Mouse (Mus musculus): Measurements from ENCODE around the gene Cacnb4. TPM values are rescaled to one million over a fixed set of nuclear protein-coding genes. Genes with fewer than 3 reads are reported as not detected.
A peak's percentile ranks its signal among the peaks of the same experiment; 100 is the strongest.

Gene Cacnb4
- polyA plus RNA-seq, 1 experiment from 2014 or later, result 0.39 TPM

GRCm38 (mm10) chr2:52440420-52441015, 236.1 kb downstream of the Cacnb4 start:
- H3K4me3 ChIP-seq (ENCODE audit: low read length), result no peak overlapping the region
- ATAC-seq, result no peak
- 83% methylated on average over 4 of the region's 4 CpGs for WGBS

DNA sequence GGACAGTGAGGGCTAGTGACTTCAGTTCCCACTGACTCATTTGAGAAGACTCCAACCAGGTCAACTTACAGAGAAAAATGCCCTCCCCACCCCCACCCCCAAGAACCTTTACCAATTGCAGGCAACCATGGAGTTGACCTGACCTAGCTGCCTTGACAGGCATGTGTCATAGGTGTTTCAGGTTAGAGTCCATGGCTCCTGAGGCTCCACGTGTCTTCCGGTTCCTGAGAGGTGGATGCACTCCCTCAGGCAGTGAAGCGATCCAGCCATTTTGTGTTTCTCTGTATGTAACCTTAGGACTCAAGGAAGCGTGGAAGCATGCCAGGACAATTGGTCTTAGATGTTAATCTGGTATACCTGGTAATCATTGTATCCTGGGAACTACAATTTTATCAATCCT, 238.2 kb downstream of the Cacnb4 start:
- Histone ChIP-seq H3K9ac (ENCODE audit: low read depth, low read length) (no peak overlapping the region), H3K36me3 (ENCODE audit: control insufficient read depth, insufficient read depth, low read length) (no peaks in the 10 kb centered on the region), H3K4me3 (ENCODE audit: low read length) (no peak overlapping the region), H3K4me1 (ENCODE audit: control insufficient read depth, insufficient read depth, low read length) (peaks cover 4% of the 10 kb centered on the region), H3K27ac (ENCODE audit: low read length) (no peak overlapping the region), H3K4me2 (ENCODE audit: low read depth, low read length) (no peak overlapping the region), H3K9me3 (ENCODE audit: control insufficient read depth, low read length) (no peaks in the 10 kb centered on the region), H3K27me3 (replicated peaks; ENCODE audit: control insufficient read depth, insufficient read depth, low read length) (no peaks in the 10 kb centered on the region)
- WGBS, result 93% methylated on average over 4 of the region's 4 CpGs
- ATAC-seq, result no peak

More at GRCm38 (mm10) chr2:52440420-52441015, 236.1 kb downstream of the Cacnb4 start:
- no peaks in the 10 kb centered on the region for H3K36me3 ChIP-seq (ENCODE audit: control insufficient read depth, insufficient read depth, low read length)
- no peaks in the 10 kb centered on the region for H3K27me3 ChIP-seq (replicated peaks; ENCODE audit: control insufficient read depth, insufficient read depth, low read length)
- H3K27ac ChIP-seq (ENCODE audit: low read length), result no peak overlapping the region
- H3K4me2 ChIP-seq (ENCODE audit: low read depth, low read length), result no peak overlapping the region
- peaks cover 4% of the 10 kb centered on the region for H3K4me1 ChIP-seq (ENCODE audit: control insufficient read depth, insufficient read depth, low read length)
- no peaks in the 10 kb centered on the region for H3K9me3 ChIP-seq (ENCODE audit: control insufficient read depth, low read length)
- H3K9ac ChIP-seq (ENCODE audit: low read depth, low read length), result no peak overlapping the region

- H3K4me1 ChIP-seq (ENCODE audit: control insufficient read depth, insufficient read depth, low read length), result peaks cover 4% of the 10 kb centered on the region
- no peak overlapping the region for H3K9ac ChIP-seq (ENCODE audit: low read depth, low read length)
- no peak overlapping the region for H3K4me2 ChIP-seq (ENCODE audit: low read depth, low read length)
- no peaks in the 10 kb centered on the region for H3K9me3 ChIP-seq (ENCODE audit: control insufficient read depth, low read length)
- no peak overlapping the region for H3K27ac ChIP-seq (ENCODE audit: low read length)
- 0 out of 2 replicates have a peak, but pooled peaks have one; percentile 36 for ATAC-seq
- H3K36me3 ChIP-seq (ENCODE audit: control insufficient read depth, insufficient read depth, low read length), result no peaks in the 10 kb centered on the region
- 48% methylated on average over 6 of the region's 6 CpGs for WGBS
- no peak overlapping the region for H3K4me3 ChIP-seq (ENCODE audit: low read length)
- H3K27me3 ChIP-seq (replicated peaks; ENCODE audit: control insufficient read depth, insufficient read depth, low read length), result no peaks in the 10 kb centered on the region
These were observed 238.6 kb downstream of the Cacnb4 start for GRCm38 (mm10) chr2:52438013-52438412.

DNA sequence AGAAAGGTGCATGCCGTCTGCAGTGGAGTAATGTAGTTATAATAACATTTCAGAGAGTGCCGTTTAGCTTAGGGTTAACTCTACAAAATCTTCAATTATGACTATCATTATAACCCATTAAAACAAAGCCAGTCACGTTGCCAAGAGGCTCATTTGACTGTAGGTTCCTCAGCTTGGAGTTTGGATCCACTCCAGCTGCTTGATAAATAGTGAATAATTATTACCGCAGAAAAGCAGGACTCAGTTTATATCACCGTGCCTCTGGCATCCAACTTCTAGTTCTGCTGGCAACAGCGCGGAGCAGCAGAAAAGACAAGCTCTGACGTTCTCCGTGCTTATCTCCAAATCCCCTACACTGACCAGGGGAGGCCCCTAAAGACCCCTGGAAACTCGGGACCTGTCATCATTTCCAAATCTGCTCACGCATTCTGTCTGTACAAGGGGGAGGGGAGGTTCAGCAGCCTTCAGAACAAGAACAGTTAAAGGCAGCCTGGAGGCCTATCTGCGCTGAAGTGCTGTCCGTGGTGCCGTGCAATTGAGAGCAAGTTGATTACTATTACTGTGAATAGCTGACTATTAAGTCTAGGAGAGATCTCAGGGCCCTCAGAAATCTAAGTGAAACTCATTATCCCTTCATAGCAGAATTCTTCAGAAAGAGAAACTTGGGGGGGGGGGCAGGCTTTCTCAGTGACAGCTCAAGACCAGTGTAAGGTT, 240.6 kb downstream of the Cacnb4 start:
- Histone ChIP-seq H3K4me3 (ENCODE audit: low read length) (no peak overlapping the region), H3K4me1 (ENCODE audit: control insufficient read depth, insufficient read depth, low read length) (no peaks in the 10 kb centered on the region), H3K9ac (ENCODE audit: low read depth, low read length) (no peak overlapping the region), H3K4me2 (ENCODE audit: low read depth, low read length) (no peak overlapping the region), H3K27me3 (replicated peaks; ENCODE audit: control insufficient read depth, insufficient read depth, low read length) (no peaks in the 10 kb centered on the region), H3K36me3 (ENCODE audit: control insufficient read depth, insufficient read depth, low read length) (no peaks in the 10 kb centered on the region), H3K9me3 (ENCODE audit: control insufficient read depth, low read length) (no peaks in the 10 kb centered on the region), H3K27ac (ENCODE audit: low read length) (no peak overlapping the region)
- 56% methylated on average over 14 of the region's 14 CpGs for WGBS
- 0 out of 2 replicates have a peak, but pooled peaks have one; percentile 13 for ATAC-seq

GRCm38 (mm10) chr2:52433365-52433764, 243.3 kb downstream of the Cacnb4 start:
- H3K4me1 ChIP-seq (ENCODE audit: control insufficient read depth, insufficient read depth, low read length), result no peaks in the 10 kb centered on the region
- H3K36me3 ChIP-seq (ENCODE audit: control insufficient read depth, insufficient read depth, low read length), result no peaks in the 10 kb centered on the region
- no peak overlapping the region for H3K27ac ChIP-seq (ENCODE audit: low read length)
- 52% methylated on average over 7 of the region's 7 CpGs for WGBS
- no peaks in the 10 kb centered on the region for H3K27me3 ChIP-seq (replicated peaks; ENCODE audit: control insufficient read depth, insufficient read depth, low read length)
- no peak overlapping the region for H3K4me2 ChIP-seq (ENCODE audit: low read depth, low read length)
- H3K9ac ChIP-seq (ENCODE audit: low read depth, low read length), result no peak overlapping the region
- ATAC-seq, result no peak
- H3K4me3 ChIP-seq (ENCODE audit: low read length), result no peak overlapping the region
- no peaks in the 10 kb centered on the region for H3K9me3 ChIP-seq (ENCODE audit: control insufficient read depth, low read length)

GRCm38 (mm10) chr2:52427383-52427782, 249.2 kb downstream of the Cacnb4 start:
- no peak for ATAC-seq
- 80% methylated on average over 3 of the region's 3 CpGs for WGBS
- Histone ChIP-seq H3K4me3 (ENCODE audit: low read length) (no peak overlapping the region), H3K4me1 (ENCODE audit: control insufficient read depth, insufficient read depth, low read length) (0 out of 2 replicates have a peak, but pooled peaks cover 3% of the 10 kb centered on the region), H3K4me2 (ENCODE audit: low read depth, low read length) (no peak overlapping the region), H3K36me3 (ENCODE audit: control insufficient read depth, insufficient read depth, low read length) (no peaks in the 10 kb centered on the region), H3K9ac (ENCODE audit: low read depth, low read length) (no peak overlapping the region), H3K9me3 (ENCODE audit: control insufficient read depth, low read length) (no peaks in the 10 kb centered on the region), H3K27me3 (replicated peaks; ENCODE audit: control insufficient read depth, insufficient read depth, low read length) (no peaks in the 10 kb centered on the region), H3K27ac (ENCODE audit: low read length) (no peak overlapping the region)

GRCm38 (mm10) chr2:52426041-52426440, 250.6 kb downstream of the Cacnb4 start:
- H3K27me3 ChIP-seq (replicated peaks; ENCODE audit: control insufficient read depth, insufficient read depth, low read length), result no peaks in the 10 kb centered on the region
- H3K36me3 ChIP-seq (ENCODE audit: control insufficient read depth, insufficient read depth, low read length), result no peaks in the 10 kb centered on the region
- H3K9me3 ChIP-seq (ENCODE audit: control insufficient read depth, low read length), result no peaks in the 10 kb centered on the region
- H3K9ac ChIP-seq (ENCODE audit: low read depth, low read length), result no peak overlapping the region
- no peak overlapping the region for H3K27ac ChIP-seq (ENCODE audit: low read length)
- no peak for ATAC-seq
- H3K4me2 ChIP-seq (ENCODE audit: low read depth, low read length), result peak overlapping the region; percentile 75; the same call in 1 of the 2 replicates
- WGBS, result 85% methylated on average over 3 of the region's 3 CpGs
- H3K4me1 ChIP-seq (ENCODE audit: control insufficient read depth, insufficient read depth, low read length), result peaks cover 17% of the 10 kb centered on the region
- H3K4me3 ChIP-seq (ENCODE audit: low read length), result no peak overlapping the region

DNA sequence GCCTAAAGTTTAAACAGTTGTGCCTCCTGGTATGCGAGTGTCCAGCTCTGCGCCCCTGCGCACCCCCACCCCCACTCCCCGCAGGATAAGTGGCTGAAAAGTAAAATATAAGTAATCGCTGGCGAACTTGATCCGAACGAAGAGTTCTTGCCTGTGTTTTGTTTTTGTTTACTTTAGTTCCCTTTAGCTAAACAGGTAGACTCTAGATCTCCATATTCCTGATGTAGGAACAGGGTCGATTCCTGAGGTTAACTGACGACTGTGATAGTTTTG, 251.2 kb downstream of the Cacnb4 start:
- ATAC-seq, result no peak
- no peaks in the 10 kb centered on the region for H3K36me3 ChIP-seq (ENCODE audit: control insufficient read depth, insufficient read depth, low read length)
- H3K4me2 ChIP-seq (ENCODE audit: low read depth, low read length), result peak overlapping the region; percentile 75
- peaks cover 17% of the 10 kb centered on the region for H3K4me1 ChIP-seq (ENCODE audit: control insufficient read depth, insufficient read depth, low read length)
- H3K9me3 ChIP-seq (ENCODE audit: control insufficient read depth, low read length), result no peaks in the 10 kb centered on the region
- H3K4me3 ChIP-seq (ENCODE audit: low read length), result peak overlapping the region; percentile 71
- H3K27ac ChIP-seq (ENCODE audit: low read length), result peak overlapping the region; percentile 62
- peak overlapping the region; percentile 63 for H3K9ac ChIP-seq (ENCODE audit: low read depth, low read length)
- no peaks in the 10 kb centered on the region for H3K27me3 ChIP-seq (replicated peaks; ENCODE audit: control insufficient read depth, insufficient read depth, low read length)
- 9% methylated on average over 10 of the region's 10 CpGs for WGBS

DNA sequence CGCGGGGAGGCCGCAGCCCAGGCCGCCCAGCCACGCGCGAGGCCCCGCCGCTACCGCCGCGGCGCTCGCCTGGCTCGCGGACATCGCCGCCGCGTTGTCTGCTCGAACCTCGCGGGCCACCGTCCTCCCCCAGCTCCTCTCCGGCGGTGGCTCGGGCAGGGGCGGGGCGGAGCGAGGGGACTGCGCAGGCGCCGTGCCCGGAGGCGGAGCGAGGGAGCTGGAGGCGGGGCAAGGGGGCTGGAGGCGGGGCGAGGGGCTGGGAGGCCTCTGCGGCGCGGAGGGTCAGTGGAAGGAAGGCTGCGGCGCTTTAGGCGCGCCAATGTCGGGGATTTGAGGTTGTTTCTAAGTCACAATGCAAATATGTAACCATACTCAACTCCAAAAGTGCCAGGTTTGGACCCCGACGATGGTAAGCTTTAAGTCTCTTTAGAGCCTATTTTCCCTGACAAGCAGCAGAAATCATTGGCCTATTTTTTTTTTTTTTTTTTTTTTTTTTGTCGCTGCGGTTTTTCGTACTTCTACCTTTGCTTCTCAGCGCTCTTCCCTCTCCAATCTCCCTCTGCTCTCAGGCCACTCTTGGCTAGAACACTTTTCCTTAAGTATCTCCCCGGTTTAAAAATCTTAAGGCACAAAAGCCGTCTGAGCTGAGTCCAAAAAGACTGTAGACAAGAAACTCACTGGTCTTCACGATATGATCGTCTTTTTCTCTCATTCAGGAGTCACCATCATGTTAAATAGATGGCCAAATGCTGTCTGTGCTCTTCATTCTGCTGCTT, 251.7 kb downstream of the Cacnb4 start, which contains the start of gene Arl5a:
Gene Arl5a, minus strand, starts transcription at position 155 of the 776 bp plus-strand sequence.
- no peaks in the 10 kb centered on the region for H3K36me3 ChIP-seq (ENCODE audit: control insufficient read depth, insufficient read depth, low read length)
- peak within 1 kb of the TSS; percentile 75 for H3K4me2 ChIP-seq (ENCODE audit: low read depth, low read length)
- WGBS, result under 1% methylated on average over 46 of the region's 57 CpGs
- H3K27me3 ChIP-seq (replicated peaks; ENCODE audit: control insufficient read depth, insufficient read depth, low read length), result no peaks in the 10 kb centered on the region
- peak within 1 kb of the TSS; percentile 90 for H3K9ac ChIP-seq (ENCODE audit: low read depth, low read length)
- H3K9me3 ChIP-seq (ENCODE audit: control insufficient read depth, low read length), result no peaks in the 10 kb centered on the region
- H3K27ac ChIP-seq (ENCODE audit: low read length), result peak within 1 kb of the TSS; percentile 65
- H3K4me1 ChIP-seq (ENCODE audit: control insufficient read depth, insufficient read depth, low read length), result peaks cover 20% of the 10 kb centered on the region
- H3K4me3 ChIP-seq (ENCODE audit: low read length), result peak within 1 kb of the TSS; percentile 71
- ATAC-seq, result peak; percentile 88
